Mouse (Mus musculus): ENCODE data around the gene Pak4.

The Pak4 gene

GRCm38 (mm10) chr7:28587644-28588043, 10.3 kb downstream of the Pak4 start:
- in situ Hi-C loops (cut with MboI): no loop called here

GRCm38 (mm10) chr7:28586663-28587411, 11.1 kb downstream of the Pak4 start:
- in situ Hi-C loops (cut with MboI): no loop called here

DNA sequence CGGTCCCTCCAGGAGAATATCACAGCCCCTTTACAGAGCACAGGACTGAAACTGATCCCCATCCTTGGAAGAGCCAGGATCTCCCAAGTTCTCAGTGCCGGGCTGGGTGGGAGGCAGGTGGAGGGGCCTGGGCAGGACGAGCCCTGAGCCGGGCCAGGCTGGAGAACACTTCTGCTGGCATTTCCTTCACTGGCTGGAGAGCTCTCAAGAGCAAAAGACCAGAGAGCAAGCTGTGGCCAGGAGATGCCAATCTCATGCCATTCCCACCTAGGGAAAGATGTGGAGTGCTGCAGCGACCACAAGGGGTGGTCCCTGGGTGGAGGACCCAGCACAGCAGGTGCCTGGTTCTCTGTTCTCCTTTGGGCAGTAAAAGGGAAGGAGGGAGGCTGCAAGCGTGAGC, 13.0 kb downstream of the Pak4 start:
- in situ Hi-C loops (cut with MboI): no loop called here

- in situ Hi-C loops (cut with MboI): no loop called here
Observed at GRCm38 (mm10) chr7:28584468-28584867, 13.5 kb downstream of the Pak4 start.

GRCm38 (mm10) chr7:28583570-28584344, 14.2 kb downstream of the Pak4 start:
- in situ Hi-C loops (cut with MboI): no loop called here

GRCm38 (mm10) chr7:28582841-28583240, 15.1 kb downstream of the Pak4 start:
- in situ Hi-C loops (cut with MboI): no loop called here

- in situ Hi-C loops (cut with MboI): no loop called here
Observed at GRCm38 (mm10) chr7:28581721-28582120, 16.3 kb downstream of the Pak4 start.

DNA sequence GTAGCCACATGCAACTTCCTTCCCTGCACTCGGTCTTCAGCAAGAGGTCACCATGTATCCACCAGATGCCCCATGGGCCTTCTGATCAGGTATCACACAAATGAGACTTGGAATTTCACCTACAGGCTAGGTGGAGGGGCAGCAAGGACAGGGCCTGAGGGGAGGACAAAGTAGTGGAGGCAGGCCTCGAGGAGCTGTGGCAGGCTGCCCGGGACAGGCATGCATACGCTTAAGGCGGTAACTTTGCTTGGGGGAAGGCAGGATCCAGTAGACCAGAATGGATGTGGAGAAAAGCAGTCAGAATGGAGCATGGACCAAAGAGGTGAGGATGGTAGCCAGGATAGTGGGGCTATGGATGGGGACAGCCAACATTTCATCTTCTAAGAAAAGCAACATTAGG, 18.2 kb downstream of the Pak4 start:
- in situ Hi-C loops (cut with MboI): no loop called here

GRCm38 (mm10) chr7:28578543-28579053, 19.4 kb downstream of the Pak4 start:
- in situ Hi-C loops (cut with MboI): no loop called here

- in situ Hi-C loops (cut with MboI): no loop called here
Observed at GRCm38 (mm10) chr7:28577826-28578542, 20.0 kb downstream of the Pak4 start.

DNA sequence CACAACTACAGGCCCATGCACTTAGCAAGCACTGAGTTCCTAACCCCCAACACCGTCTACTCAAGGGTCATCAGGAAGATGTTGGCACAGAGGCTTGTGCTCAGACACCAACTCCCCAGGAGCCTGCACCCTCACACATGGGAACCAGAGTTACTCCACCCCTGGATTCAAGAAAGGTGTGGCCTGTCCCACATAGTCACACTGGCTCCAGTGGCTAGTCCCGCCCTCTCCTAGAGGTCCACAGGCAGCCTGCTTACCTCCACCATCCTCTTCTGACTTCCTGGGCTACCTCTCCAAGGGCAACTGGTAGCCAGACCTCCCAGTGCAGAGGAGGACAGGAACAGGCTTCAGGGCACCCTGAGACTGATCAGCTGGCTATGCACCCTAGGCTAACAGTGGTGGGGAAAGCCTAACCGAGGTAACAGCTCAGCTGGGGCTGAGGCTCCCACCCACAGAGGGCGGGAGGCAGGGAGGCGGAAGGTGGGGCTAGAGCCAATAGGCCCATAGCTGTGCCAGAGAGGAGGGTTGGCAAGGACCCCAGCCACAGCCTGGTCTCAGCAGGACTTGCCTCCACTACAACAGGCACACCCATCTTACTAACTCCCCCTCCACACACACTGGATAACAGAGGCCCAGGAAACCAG, 21.6 kb downstream of the Pak4 start:
- in situ Hi-C loops (cut with MboI): no loop called here

DNA sequence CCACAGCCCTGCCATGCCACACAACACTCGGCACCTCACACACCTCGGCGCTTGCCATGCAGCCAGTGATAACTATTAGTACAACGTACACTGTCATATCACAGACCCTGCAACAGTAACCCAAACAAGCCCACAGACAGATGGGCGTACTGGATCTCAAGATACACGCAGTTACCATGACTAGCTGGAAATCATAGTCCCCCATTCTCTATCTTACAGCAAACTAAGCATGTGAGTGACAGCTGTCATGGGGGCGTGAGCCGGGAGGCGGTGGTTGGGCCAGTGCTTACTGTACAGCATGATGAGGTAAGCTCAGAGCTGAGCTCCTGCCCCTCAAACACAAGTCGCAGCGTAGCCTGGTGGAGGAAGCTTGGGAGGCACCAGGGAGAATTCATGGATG, 22.4 kb downstream of the Pak4 start:
- in situ Hi-C loops (cut with MboI): no loop called here

GRCm38 (mm10) chr7:28573236-28573635, 24.7 kb downstream of the Pak4 start:
- in situ Hi-C loops (cut with MboI): loop anchor here (5.0 kb wide), 1 partner anchor 39 kb away; no protein-coding TSS in a partner anchor

DNA sequence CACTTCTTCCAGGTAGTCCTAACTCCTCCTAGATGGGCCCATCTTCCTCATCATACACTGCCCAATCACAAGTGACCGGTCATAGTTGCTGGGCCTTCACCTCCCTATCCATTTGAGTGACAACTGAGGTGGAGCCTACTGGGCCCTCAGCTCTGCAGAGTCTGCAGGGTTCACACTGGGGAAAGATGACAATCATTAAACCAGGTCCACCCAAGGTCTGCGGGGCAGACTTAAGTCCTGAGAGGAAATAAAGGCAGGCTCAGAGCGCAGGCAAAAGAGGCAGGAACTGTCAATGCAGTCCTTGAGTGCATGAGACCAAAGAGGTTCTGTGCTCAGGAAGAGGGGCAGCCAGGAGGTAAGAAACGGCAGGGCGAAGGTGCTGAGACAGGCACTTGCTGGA, 25.3 kb downstream of the Pak4 start:
- in situ Hi-C loops (cut with MboI): loop anchor here (5.0 kb wide), 1 partner anchor 40 kb away; no protein-coding TSS in a partner anchor

GRCm38 (mm10) chr7:28570982-28571682, 26.9 kb downstream of the Pak4 start:
- in situ Hi-C loops (cut with MboI): loop anchor here (5.0 kb wide), 1 partner anchor 41 kb away; no protein-coding TSS in a partner anchor

DNA sequence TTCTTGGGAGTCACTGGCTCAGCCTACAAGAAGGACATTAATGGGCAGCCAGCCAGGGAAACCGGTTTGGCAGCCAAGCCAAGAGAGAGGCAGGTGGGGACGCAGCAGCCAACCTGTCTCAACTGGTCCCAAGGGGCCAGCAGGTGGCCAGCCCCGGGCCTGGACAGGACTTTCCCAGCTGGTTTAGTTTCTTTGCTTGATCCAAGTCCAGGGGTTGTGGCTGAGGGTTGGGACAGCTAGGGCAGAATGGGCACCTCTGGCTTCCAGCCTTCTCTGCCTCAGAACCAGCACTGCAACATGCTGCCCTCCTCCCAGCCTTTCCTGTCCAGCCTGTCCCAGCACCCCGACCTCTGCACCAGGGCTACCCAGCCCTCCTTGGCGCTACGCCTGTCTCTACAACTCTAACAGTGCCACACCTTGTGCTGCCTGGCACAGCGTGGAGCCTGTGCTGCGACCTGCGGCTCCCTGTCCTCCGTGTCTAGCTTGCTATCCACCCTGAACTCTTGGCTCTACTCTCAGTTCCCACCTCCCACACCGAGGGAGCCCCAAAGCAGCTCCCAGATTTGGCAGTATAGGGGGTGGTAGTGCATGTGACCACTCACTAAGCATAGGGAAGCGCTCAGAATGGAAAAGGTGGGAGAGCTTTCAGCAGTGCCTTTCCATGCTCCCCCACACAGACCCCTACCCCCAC, 27.5 kb downstream of the Pak4 start:
- in situ Hi-C loops (cut with MboI): loop anchor here (5.0 kb wide), 1 partner anchor 42 kb away; no protein-coding TSS in a partner anchor

DNA sequence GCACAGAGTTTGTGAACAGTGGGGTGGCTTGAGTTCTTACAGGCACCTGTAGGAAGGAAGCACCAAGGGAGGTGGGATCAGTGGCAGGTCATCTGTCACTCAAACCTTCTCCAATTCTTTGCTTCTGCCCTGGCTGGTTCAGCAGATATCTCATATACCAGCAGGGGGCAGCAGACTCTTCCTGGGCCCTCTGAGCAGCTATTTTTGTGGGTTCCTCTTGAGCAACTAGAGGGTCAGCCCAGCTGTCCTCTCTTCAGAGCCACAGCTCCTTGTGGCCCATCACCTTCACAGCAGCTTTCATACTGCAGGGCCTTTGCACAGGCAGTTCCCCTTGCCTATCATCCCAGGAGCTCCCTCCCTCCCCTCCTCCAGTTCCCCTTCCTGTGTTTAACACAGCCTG, 29.7 kb downstream of the Pak4 start:
- in situ Hi-C loops (cut with MboI): no loop called here

GRCm38 (mm10) chr7:28567539-28567938, 30.4 kb downstream of the Pak4 start:
- in situ Hi-C loops (cut with MboI): no loop called here

DNA sequence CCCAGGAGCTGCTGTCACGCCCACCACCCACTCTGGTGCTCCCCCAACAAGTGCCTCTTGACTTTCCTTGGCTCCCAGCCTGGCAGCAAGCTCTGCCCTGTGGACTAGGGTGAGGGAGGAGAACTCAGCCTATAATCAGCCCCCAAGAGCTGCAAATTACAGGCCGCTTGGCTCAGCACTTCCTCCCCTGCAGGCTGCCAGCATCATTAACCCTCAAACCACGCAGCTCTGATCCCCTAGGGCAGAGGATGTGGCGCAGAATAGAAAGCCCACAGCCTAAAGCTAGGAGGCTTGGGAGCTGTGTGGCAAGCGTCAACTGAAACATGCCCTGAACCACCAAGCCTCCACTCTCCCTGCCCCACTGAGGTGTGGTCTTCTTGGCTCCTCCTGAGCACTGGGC, 32.6 kb downstream of the Pak4 start:
- in situ Hi-C loops (cut with MboI): no loop called here

DNA sequence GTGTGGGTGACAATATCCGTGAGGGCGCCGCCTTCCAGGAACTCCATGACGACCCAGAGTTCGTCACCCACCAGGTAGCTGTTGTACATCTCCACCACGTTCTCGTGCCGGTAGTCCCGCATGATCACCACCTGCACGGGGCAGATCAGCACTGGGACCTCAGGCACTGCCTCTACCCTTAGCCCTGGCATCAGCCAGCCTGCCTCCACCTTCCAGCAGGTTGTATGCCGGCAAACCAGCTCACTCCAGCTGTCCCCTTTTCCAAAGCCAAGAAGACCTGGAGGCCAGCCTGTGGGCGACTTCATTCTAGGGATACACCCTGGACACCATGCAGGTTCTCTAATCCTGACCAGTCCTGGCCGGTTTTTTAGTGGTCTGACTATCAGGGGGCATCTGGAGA, 35.0 kb downstream of the Pak4 start:
- in situ Hi-C loops (cut with MboI): no loop called here

Measured in mature B cell (primary cell).